Mouse (Mus musculus): ENCODE measurements around the gene Scg3. TPM values are rescaled to one million over a fixed set of nuclear protein-coding genes. Genes with fewer than 3 reads are reported as not detected.
"Not testable (repeated sequence)": the region's sequence is repeated elsewhere in the genome, so short reads cannot be mapped to it uniquely, and the experiment has no call there.

The Scg3 gene
- total RNA-seq, 1 experiment from 2014 or later = 22.4 TPM

DNA sequence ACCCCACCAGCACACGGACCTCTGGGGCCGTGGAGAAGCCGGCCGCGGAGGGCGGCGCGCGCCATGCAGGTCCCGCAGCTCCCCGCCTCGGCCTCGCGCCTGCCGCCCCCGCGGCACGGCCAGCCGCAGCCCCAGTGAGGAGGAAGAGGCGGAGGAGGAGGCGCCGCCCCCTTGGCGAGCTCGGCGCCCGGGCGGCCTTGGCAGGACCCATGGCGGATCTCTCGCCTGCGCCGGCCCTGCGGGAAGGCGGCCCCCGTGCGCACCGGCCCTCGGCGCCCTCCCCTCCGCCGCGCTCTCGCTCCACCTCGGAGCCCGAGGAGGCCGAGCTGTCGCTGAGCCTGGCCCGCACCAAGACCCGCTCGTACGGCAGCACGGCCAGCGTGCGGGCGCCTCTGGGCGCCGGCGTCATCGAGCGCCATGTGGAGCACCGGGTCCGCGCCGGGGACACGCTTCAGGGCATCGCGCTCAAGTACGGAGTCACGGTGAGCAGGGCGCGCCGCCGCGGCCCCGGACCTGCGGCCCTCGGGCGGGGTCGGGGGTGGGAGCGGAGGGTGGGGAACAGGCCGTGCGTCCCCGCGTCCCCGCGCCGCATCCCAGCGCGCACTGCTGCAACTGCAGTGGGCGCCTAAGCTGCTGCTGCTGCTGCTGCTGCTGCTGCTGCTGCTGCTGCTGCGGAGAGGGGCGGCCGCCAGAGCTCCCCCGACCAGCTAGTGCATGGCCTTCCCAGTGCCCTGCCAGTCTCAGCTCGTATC, 58.1 kb downstream of the Scg3 start, which contains the start of gene Lysmd2:
Gene Lysmd2 (plus strand): TSS at position 186 of the 752 bp plus-strand sequence.
- peak; percentile 88 for DNase-seq

DNA sequence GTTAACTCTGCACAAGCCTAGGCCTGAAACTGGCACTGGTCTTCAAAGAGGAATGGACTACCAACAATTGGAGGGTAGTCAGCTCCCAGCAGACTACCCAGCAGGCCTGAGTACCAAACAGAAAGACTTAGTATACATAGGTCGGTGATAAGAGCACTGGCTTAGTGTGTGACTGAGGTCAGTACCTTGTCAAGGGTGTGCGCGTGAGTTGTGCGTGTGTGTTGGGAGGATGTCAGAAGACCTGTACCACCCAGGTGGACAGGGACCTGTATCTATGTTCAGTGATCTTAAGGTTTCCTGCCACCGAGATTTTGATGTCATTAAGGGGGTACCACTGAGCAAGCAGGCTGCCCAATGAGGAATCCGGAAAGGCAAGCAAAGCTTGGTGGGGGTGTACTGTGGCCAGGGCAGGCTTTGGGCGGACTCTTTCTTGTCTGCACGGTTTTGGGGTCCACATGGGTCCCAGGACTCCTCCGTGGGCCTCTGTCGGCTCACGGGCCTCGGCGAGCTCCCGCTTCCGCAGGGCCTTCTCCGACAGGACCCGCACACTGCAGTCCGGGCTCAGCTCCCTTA, 58.8 kb downstream of the Scg3 start:
- DNase-seq = peak; percentile 12

DNA sequence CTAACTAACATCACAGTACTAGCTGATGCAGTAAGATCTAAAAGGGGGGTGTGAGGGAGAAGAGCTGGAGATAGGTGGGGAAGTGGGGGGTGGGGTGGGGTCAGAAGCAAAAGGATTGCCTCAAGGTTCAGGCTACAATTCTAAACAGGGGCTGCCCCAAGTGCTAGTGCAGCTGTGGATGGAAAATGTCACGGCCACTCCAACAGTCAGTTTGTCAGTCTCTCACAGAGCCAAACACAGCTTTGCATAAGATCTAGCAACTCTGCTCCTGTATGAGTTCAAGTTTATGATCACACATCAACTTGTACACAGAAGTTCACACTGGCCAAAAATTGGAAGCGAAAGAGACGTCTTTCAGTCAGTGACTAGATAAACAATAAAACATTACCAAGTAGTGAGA, 62.4 kb downstream of the Scg3 start:
- peak; percentile 20 for DNase-seq

DNA sequence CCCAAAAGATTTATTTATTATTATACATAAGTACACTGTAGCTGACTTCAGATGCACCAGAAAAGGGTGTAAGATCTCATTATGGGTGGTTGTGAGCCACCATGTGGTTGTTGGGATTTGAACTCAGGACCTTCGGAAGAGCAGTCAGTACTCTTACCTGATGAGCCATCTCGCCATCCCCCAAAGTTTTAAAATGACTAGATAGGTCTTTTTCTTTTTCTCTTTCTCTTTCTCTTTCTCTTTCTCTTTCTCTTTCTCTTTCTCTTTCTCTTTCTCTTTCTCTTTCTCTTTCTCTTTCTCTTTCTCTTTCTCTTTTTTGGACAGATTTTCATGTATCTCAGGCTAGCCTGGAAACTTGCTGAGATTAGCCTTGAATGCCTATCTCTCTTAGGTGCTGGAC, 64.1 kb downstream of the Scg3 start:
- not testable (repeated sequence) for DNase-seq

DNA sequence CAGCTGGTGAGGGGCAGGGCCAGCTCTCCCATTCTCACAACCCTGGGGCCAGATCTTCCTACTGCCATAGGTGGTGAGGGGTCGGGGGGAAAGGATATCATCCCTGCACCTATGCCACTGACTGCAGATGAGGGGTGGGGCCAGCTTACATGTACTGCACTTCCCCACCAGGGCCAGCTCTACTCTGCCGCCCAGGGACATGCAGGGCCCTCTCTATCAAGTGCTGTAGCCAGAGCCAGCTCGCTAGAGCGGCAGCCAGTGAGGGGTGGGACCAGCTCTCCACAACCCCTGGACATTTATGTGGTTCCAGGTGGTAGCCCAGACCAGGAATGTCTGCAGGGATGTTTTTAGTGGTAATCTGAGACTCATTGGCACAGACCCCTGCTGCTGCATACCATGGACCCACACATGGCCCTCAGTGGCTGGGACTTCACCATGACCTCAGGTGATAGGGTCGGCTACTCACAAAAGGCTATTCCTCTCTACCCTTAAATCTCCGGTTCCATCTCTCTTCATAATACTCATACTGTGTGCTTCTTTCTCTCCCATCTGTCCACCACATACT, 64.9 kb downstream of the Scg3 start:
- DNase-seq = no peak

DNA sequence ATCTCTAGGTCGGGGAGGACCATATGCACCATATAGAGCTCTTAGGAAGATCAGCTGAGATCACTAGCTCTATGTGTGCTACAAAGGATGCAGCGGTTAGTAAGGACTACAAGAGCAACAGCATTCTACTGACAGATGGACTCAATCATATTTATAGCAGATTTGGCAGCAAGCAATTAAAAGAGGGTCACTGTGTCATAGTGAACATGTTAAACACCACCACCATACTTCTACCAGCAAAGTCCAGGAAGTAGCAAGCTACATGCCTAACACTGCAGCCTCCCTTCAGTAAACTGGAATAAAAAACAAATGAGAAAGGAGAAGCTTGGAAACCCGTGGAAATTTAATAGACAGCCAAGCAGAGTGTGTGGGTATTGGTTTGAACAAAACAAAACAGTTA, 67.3 kb downstream of the Scg3 start:
- DNase-seq = no peak

DNA sequence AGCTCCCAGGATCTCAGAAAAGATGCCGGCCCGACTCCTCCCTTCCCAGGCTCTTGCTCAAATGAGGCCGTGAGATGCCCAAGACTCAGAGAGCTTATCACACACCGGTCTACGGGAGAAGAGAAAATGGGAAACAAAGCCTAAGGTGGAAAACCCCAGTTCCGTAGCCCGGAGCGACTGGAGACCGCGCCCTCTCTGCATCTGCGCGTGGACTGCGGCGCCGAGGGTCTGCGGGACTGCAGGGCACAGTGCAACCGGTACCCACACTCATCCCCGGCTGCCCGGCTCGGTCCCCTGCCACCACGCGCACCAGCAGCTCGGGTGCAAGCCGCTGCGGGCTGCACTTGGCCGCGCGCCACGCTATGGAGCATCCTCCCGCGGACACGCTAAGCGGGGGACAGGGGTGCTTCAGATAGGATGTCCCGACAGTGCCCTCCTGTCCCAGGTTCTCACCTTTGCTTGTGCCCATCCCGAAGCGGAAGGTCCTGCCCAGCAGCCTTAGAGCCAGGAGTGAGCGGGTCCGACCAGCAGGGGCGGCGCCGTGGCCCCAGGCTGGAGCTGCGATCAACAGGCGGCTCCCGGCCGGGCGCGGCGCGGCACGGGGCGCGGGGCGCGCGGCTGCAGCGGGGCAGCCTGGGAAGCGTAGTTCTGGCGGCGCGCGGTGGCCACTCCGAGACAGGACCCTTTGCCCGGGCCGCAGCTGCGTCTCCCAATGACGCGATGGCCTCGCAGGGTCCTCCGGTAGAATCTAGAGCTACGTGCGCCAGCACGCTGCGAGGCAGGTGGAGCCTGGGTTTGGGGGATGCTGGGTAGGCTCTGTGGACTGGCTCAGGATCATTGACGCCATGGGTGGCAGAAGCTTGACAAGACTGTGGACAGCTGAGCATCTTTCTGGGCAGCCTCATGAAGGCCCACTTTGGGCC, 73.0 kb downstream of the Scg3 start, which contains the start of gene Tmod2:
Gene Tmod2 (minus strand): TSS at position 755 of the 923 bp plus-strand sequence.
- peak; percentile 65 for DNase-seq

DNA sequence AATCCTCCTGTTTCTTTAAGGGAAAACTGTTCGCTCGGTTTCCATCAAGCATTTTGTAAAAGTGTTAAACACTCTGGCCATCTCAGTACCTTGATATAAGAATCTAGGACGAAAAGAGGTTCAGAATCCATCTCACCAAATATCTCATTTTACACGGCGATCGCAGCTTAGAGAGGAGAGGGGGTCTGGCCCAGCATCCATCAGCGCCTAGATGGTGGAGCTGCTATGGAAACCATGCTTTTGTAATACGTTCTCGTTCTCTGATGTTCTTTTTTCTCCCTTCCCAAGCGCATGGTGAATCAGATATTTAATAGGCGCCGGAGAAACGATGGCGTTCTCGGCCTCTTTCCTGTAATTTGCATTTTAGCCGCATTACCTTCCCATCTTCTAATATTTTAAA, 73.9 kb downstream of the Scg3 start:
- no peak for DNase-seq

DNA sequence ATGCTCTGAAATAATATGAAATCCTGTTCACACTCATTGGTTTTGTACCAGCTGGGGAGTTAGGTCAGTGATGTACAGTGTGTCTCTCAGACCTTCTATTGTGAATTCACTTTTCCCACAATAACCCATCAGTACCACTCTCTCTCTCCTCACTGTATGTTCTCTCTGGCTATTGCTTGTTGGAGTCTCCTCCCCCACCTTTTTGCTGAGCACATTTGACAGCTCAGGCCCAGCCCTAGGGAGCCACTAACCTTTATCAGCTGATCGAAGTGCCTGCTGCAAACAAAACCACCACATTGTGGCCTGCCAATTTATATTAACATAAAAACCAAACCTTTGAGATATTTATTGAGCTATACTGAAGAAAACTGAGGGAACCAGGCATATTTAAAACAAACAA, 74.4 kb downstream of the Scg3 start:
- DNase-seq = no peak

DNA sequence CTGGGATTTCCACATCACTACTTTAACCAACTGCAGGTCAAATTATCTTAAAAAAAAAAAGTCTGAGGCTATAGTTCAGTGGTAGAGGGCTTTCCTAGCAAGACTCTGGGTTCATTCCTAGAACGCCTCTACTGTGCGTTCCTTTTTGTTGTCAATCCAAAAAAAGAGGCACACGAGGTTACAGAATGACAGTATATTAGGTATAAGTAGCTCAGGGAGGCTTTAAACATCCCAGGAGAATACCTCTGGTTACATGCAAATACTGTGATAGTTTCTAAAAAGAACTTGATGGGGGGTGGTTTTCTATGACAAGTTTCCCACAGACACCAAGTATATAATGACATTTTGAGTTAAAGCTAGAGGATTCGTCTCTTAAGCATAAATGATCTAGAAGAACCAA, 76.4 kb downstream of the Scg3 start:
- DNase-seq = no peak

DNA sequence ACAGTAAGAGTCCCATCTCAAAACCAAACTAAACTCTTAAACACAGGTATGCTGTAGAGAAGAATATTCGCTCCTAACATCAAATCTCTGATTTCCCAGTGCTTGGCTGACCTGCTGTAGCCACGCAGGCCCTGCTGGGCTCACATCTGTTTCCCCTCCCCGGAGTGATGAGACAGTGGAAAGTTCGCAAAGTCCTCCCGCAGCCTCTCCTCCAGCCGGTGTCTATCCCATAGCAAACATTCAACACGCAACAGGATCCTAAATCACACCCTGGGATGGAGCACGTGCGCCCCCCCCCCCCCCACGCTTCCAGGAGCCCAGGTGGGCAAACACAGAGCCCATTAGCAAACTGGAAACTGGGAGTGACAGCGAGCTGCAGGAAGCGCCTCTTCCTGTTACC, 82.3 kb downstream of the Scg3 start:
- DNase-seq = no peak

DNA sequence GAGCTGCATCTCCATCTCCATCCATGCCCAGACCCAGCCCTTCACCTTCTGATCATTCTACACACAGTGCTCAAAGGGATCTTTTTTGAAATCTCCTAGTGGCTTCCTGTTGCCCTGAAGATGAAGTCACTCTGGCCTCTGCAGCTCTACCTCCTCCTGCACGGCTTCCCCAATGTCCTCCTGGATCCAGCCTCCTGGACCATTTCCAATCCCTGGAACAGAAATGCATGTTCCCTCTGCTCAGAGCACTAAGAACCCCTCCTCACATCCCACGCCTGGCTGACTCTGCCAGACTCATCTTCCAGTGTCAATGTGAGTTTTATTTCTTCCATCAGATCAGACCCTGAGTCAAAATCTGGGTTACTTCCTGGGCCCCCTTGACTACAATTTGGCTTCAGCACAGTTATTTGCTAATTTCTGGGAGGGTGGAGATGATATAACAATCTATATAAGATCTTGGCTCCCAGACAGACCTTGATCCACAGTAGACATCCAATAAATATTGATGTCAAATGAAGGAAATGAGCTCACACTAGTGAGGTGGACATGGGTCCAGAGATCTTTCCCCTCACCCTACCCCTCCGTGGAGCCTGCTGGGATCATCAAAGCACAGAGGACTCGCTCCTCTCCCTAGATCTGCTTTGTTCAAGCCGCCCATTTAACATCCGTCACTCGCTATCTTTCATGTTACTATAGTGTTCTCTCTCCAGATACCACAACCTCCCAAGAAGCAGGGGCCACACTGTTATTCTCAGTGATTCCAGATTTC, 83.5 kb downstream of the Scg3 start:
- DNase-seq = peak; percentile 22

DNA sequence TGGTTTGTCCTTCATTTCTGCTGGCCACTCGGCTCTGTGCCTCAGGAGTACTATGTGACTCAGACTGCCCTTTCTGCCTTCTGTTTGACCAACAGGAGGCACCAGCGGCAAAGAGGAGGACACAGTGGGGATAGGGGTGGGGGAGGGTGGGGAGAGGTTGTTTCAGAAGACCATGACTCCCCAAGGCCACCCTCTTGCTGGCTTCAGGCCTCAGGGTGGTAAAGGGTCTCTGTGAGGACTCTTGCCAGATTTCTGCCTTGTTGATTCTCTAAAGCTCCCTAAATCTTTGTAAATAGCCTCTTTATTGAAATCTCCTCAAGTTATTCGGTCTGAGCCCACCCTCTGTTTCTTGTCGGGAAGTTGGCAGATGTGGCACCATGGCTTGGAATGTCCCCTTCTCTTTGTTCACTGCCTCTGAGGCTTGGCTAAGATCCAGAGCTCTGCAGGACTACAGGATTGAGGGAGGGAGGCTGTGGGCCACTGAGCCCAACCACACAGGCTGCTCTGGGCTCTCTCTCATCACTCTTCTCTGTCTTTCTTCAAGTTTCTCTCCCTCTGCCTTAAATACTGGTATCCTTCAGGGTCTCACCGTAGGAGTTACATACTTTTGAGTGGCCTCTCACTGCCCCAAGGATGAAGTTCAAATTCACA, 84.5 kb downstream of the Scg3 start:
- DNase-seq = peak; percentile 35

DNA sequence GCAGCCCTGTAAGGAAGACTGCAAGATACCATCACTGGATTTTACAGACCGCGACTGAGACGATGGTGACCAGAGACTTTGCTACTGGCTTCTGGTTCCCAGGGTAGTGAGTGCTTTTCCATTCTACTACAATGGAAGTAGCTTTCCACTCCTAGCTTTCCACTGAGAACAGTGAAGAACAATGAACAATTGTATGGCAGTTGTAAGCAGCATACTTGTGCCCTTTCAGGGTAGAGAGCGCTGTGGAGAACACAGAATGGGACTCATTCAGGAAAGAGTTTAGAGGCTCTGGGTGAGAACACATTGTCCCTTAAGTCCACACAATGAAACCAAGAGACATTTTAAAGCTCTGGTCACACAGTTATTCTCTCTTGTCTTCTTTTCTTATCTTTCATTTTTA, 86.3 kb downstream of the Scg3 start:
- DNase-seq = no peak

DNA sequence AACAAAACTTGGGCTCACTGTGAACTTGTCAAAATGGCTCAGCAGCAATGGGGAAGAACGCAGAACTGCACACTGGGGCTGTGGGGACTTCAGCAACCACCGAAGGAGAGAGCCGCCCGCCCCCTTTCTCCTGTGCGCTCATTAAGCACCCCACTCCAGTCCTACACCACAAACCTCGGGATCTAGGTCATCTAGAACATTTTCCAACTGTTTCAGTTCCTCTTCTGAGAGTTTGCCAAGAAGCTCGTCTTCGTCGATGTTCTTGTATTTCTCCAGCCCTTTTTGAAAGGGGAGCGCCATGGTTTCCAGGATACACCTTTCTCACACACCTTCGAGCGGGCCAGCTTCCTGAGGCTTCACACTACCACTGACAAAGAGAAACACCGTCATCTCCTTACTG, 86.8 kb downstream of the Scg3 start:
- DNase-seq = no peak

DNA sequence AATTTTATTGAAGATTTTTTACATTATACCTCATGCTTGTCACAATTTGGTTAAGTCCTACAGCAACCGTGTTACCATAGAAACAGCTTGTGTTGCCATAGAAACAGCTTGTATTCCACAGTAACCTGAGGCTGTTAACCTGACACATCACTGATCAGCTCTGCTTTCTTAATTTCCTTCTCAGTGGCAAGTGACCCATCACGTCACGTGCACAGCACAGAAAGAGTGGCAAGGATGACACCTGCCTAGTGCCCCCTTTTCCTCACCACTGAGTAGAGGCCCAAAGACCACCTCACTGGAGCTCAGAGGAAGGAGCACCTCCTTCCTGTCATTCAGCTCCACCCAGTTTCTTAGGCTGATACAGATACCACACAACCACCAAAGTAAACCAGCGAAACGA, 90.4 kb downstream of the Scg3 start:
- DNase-seq = no peak

Other genes with a start within 250 kb of the Scg3 start
- 32.0 and 37.1 TPM in 2 replicates for gene Leo1, start 242.5 kb downstream of the Scg3 start, total RNA-seq (2021)
- 73.6 and 85.1 TPM in 2 replicates for gene Tmod3, start 124.4 kb downstream of the Scg3 start, total RNA-seq (2021)
- 15.7 and 20.2 TPM in 2 replicates for gene Tmod2, start 72.7 kb downstream of the Scg3 start, total RNA-seq (2021)
- 18.8 and 20.5 TPM in 2 replicates for gene Lysmd2, start 58.3 kb downstream of the Scg3 start, total RNA-seq (2021)
- gene Bmp5, start 91.3 kb upstream of the Scg3 start, total RNA-seq (2021) = 5.2 and 6.2 TPM in 2 replicates

Data from adrenal gland, postnatal 14 days (tissue).